Mouse (Mus musculus) kidney, postnatal 14 days (tissue): ENCODE data around the gene Dapk2.

Experiments
- DNase-seq: peaks from one replicate; pipeline ENCODE4 v3.0.0; 2022; ENCODE audit warnings: mixed read lengths

The Dapk2 gene

GRCm38 (mm10) chr9:66157958-66158830, at the start of gene Dapk2:
Gene Dapk2 (plus strand): TSS chr9:66158223.
- DNase-seq = peak; percentile 93

GRCm38 (mm10) chr9:66109574-66109973, 48.4 kb upstream of the Dapk2 start:
- DNase-seq = peak; percentile 51

- peak; percentile 25 for DNase-seq
These were observed 47.9 kb upstream of the Dapk2 start for GRCm38 (mm10) chr9:66110126-66110525.

GRCm38 (mm10) chr9:66110611-66111379, 47.2 kb upstream of the Dapk2 start:
- DNase-seq = peak; percentile 55

- DNase-seq = no peak
These were observed 43.7 kb upstream of the Dapk2 start for GRCm38 (mm10) chr9:66114341-66114740.

- peak; percentile 50 for DNase-seq
These were observed 41.1 kb upstream of the Dapk2 start for GRCm38 (mm10) chr9:66116890-66117289.

- DNase-seq = no peak
These were observed 38.5 kb upstream of the Dapk2 start for GRCm38 (mm10) chr9:66119498-66119897.

- DNase-seq = no peak
These were observed 37.9 kb upstream of the Dapk2 start for GRCm38 (mm10) chr9:66120106-66120505.

GRCm38 (mm10) chr9:66120945-66121344, 37.1 kb upstream of the Dapk2 start:
- no peak for DNase-seq

GRCm38 (mm10) chr9:66121421-66121820, 36.6 kb upstream of the Dapk2 start:
- DNase-seq = no peak

GRCm38 (mm10) chr9:66123648-66124047, 34.4 kb upstream of the Dapk2 start:
- no peak for DNase-seq

- peak; percentile 33 for DNase-seq
These were observed 33.9 kb upstream of the Dapk2 start for GRCm38 (mm10) chr9:66124111-66124531.

GRCm38 (mm10) chr9:66124681-66125542, 33.1 kb upstream of the Dapk2 start:
- DNase-seq = peak; percentile 98

- DNase-seq = no peak
These were observed 32.2 kb upstream of the Dapk2 start for GRCm38 (mm10) chr9:66125543-66126455.

GRCm38 (mm10) chr9:66126456-66127192, 31.4 kb upstream of the Dapk2 start, which contains the start of the genes Snx1 and Ciao2a:
Gene Snx1 (minus strand): TSS chr9:66126587.
Gene Ciao2a (plus strand): TSS chr9:66126611.
- peak; percentile 97 for DNase-seq

GRCm38 (mm10) chr9:66127193-66127546, 30.9 kb upstream of the Dapk2 start:
- no peak for DNase-seq

GRCm38 (mm10) chr9:66127884-66128283, 30.1 kb upstream of the Dapk2 start:
- no peak for DNase-seq

GRCm38 (mm10) chr9:66131466-66131865, 26.6 kb upstream of the Dapk2 start:
- DNase-seq = no peak

- no peak for DNase-seq
These were observed 22.1 kb upstream of the Dapk2 start for GRCm38 (mm10) chr9:66135967-66136366.

- DNase-seq = no peak
These were observed 19.8 kb upstream of the Dapk2 start for GRCm38 (mm10) chr9:66138193-66138592.

- DNase-seq = no peak
These were observed 15.8 kb upstream of the Dapk2 start for GRCm38 (mm10) chr9:66142265-66142664.
